Mouse (Mus musculus) liver, postnatal 0 days (tissue): ENCODE measurements around the gene Smarce1.

Source experiments
- CTCF ChIP-seq: sonication (generic); IDR thresholded peaks from 2 replicates; pipeline ENCODE4 v1.5.1; 2016; ENCODE audit warnings: antibody characterized with exemption, low read depth
- EP300 ChIP-seq: IDR thresholded peaks from 2 replicates; pipeline ENCODE4 v1.6.1; 2016; ENCODE audit warnings: antibody characterized with exemption, low read depth, mild to moderate bottlenecking

GRCm38 (mm10) chr11:99229641-99230260, 1.1 kb downstream of the Smarce1 start:
- TF ChIP-seq CTCF (no peak), EP300 (no peak)
